Mouse (Mus musculus) CH12.LX (cell line): ENCODE results near the gene Bdkrb2. TPM values are rescaled to one million over a fixed set of nuclear protein-coding genes. Genes with fewer than 3 reads are reported as not detected.

Source experiments
- DNase-seq: peaks from one replicate; pipeline ENCODE4 v3.0.0-alpha.2; 2013; ENCODE audit errors: extremely low read depth
- H3K27ac ChIP-seq: 2 replicates; pipeline ENCODE4 v1.5.1; 2012; ENCODE audit warnings: low read depth, mild to moderate bottlenecking, control low read depth, moderate library complexity; ENCODE audit not compliant: insufficient read depth
- H3K27me3 ChIP-seq: replicated peaks from 2 replicates; pipeline ENCODE3; 2012; ENCODE audit warnings: inconsistent platforms
- H3K36me3 ChIP-seq, 2 experiments: replicated peaks in 1 of 2; 2 replicates each; pipeline versions ENCODE3 to v1.6.1; 2012; ENCODE audit warnings: inconsistent platforms in 1 of 2, low read length in 1 of 2, mild to moderate bottlenecking in 1 of 2, mixed read lengths in 1 of 2, moderate library complexity in 1 of 2; ENCODE audit not compliant: control insufficient read depth in 1 of 2, insufficient read depth in 1 of 2
- H3K4me1 ChIP-seq, 2 experiments: 2 replicates each; pipeline ENCODE4 v1.6.1; 2012; ENCODE audit warnings: inconsistent platforms in 1 of 2, moderate library complexity in 1 of 2; ENCODE audit not compliant: insufficient read depth in 2 of 2, control insufficient read depth in 1 of 2
- H3K4me2 ChIP-seq: 2 replicates; pipeline ENCODE4 v1.6.1; 2012; ENCODE audit warnings: low read depth, mild to moderate bottlenecking, control low read depth; ENCODE audit not compliant: poor library complexity, insufficient read depth, severe bottlenecking
- H3K4me3 ChIP-seq, 3 experiments: fragments of 150-350 bp in 1 of 3; sonication (generic) in 1 of 3; replicated peaks in 1 of 3; 2 replicates each; pipeline versions ENCODE3 to v1.5.1; 2011 to 2012; ENCODE audit warnings: low read depth in 2 of 3, low read length in 2 of 3, mild to moderate bottlenecking in 2 of 3, moderate library complexity in 2 of 3, control low read depth in 1 of 3, improper control_type of control experiment in 1 of 3, inconsistent platforms in 1 of 3, mixed read lengths in 1 of 3; ENCODE audit not compliant: poor library complexity in 1 of 3
- H3K79me2 ChIP-seq: replicated peaks from 2 replicates; pipeline ENCODE4 v1.6.1; 2012; ENCODE audit warnings: mild to moderate bottlenecking, moderate library complexity; ENCODE audit not compliant: control insufficient read depth, poor library complexity, insufficient read depth, severe bottlenecking; ENCODE audit errors: extremely low read depth
- H3K9ac ChIP-seq: 2 replicates; pipeline ENCODE4 v1.6.1; 2012; ENCODE audit warnings: low read depth, mild to moderate bottlenecking, control low read depth, moderate library complexity; ENCODE audit not compliant: insufficient read depth
- H3K9me3 ChIP-seq: replicated peaks from 2 replicates; pipeline ENCODE3; 2012; ENCODE audit warnings: low read length, inconsistent platforms, mixed read lengths
- BHLHE40 ChIP-seq: IDR thresholded peaks from 2 replicates; pipeline ENCODE4 v1.6.1; 2011; ENCODE audit warnings: mild to moderate bottlenecking, low read depth, low read length, improper control_type of control experiment
- CHD1 ChIP-seq: IDR thresholded peaks from 2 replicates; pipeline ENCODE4 v1.6.1; 2012; ENCODE audit warnings: low read depth, low read length, improper control_type of control experiment, inconsistent platforms
- CHD2 ChIP-seq: IDR thresholded peaks from 2 replicates; pipeline ENCODE4 v1.6.1; 2011; ENCODE audit warnings: low read length, improper control_type of control experiment
- E2F4 ChIP-seq: IDR thresholded peaks from 2 replicates; pipeline ENCODE4 v1.6.1; 2011; ENCODE audit warnings: low read depth, low read length, improper control_type of control experiment; ENCODE audit not compliant: insufficient replicate concordance
- EP300 ChIP-seq: IDR thresholded peaks from 2 replicates; pipeline ENCODE4 v1.6.1; 2011; ENCODE audit warnings: low read length, improper control_type of control experiment
- ETS1 ChIP-seq: conservative IDR thresholded peaks from 2 replicates; pipeline ENCODE4 v1.6.1; 2012; ENCODE audit warnings: low read depth, mild to moderate bottlenecking, inconsistent platforms, low read length, improper control_type of control experiment, moderate library complexity
- GABPA ChIP-seq: IDR thresholded peaks from 2 replicates; pipeline ENCODE4 v1.6.1; 2012; ENCODE audit warnings: low read depth, low read length, improper control_type of control experiment, inconsistent platforms; ENCODE audit not compliant: insufficient replicate concordance
- HCFC1 ChIP-seq: IDR thresholded peaks from 2 replicates; pipeline ENCODE4 v1.6.1; 2012; ENCODE audit warnings: low read depth, mild to moderate bottlenecking, inconsistent platforms, low read length, improper control_type of control experiment
- MXI1 ChIP-seq: IDR thresholded peaks from 2 replicates; pipeline ENCODE4 v1.6.1; 2011; ENCODE audit warnings: mild to moderate bottlenecking, low read depth, low read length, improper control_type of control experiment
- NRF1 ChIP-seq: IDR thresholded peaks from 2 replicates; pipeline ENCODE4 v1.6.1; 2014; ENCODE audit warnings: low read depth, mild to moderate bottlenecking, inconsistent platforms, low read length, improper control_type of control experiment, moderate library complexity
- POLR2A ChIP-seq: IDR thresholded peaks from 2 replicates; pipeline ENCODE4 v1.6.1; 2011; ENCODE audit warnings: low read depth, mild to moderate bottlenecking, improper control_type of control experiment, low read length
- RAD21 ChIP-seq: IDR thresholded peaks from 2 replicates; pipeline ENCODE4 v1.6.1; 2011; ENCODE audit warnings: low read depth, mild to moderate bottlenecking, low read length, improper control_type of control experiment, moderate library complexity
- RCOR1 ChIP-seq: conservative IDR thresholded peaks from 2 replicates; pipeline ENCODE4 v1.6.1; 2012; ENCODE audit warnings: low read depth, mild to moderate bottlenecking, inconsistent platforms, low read length, improper control_type of control experiment
- SIN3A ChIP-seq: IDR thresholded peaks from 2 replicates; pipeline ENCODE4 v1.6.1; 2012; ENCODE audit warnings: low read length, improper control_type of control experiment, inconsistent platforms
- SMC3 ChIP-seq: IDR thresholded peaks from 2 replicates; pipeline ENCODE4 v1.6.1; 2011; ENCODE audit warnings: low read depth, low read length, improper control_type of control experiment
- TBP ChIP-seq: conservative IDR thresholded peaks from 2 replicates; pipeline ENCODE4 v1.6.1; 2011; ENCODE audit warnings: low read depth, low read length, improper control_type of control experiment
- TCF12 ChIP-seq: IDR thresholded peaks from 2 replicates; pipeline ENCODE4 v1.6.1; 2014; ENCODE audit warnings: low read depth, mild to moderate bottlenecking, inconsistent platforms, low read length, improper control_type of control experiment
- UBTF ChIP-seq: IDR thresholded peaks from 2 replicates; pipeline ENCODE4 v1.6.1; 2012; ENCODE audit warnings: low read depth, mild to moderate bottlenecking, inconsistent platforms, low read length, improper control_type of control experiment, moderate library complexity
- USF1 ChIP-seq: IDR thresholded peaks from 2 replicates; pipeline ENCODE4 v1.6.1; 2014; ENCODE audit warnings: low read depth, mild to moderate bottlenecking, inconsistent platforms, low read length, improper control_type of control experiment
- ZC3H11A ChIP-seq: IDR thresholded peaks from 2 replicates; pipeline ENCODE4 v1.6.1; 2012; ENCODE audit warnings: low read depth, mild to moderate bottlenecking, inconsistent platforms, low read length, improper control_type of control experiment
- ZKSCAN1 ChIP-seq: IDR thresholded peaks from 2 replicates; pipeline ENCODE4 v1.6.1; 2012; ENCODE audit warnings: low read depth, inconsistent platforms, low read length, improper control_type of control experiment, borderline replicate concordance
- ZNF384 ChIP-seq: IDR thresholded peaks from 2 replicates; pipeline ENCODE4 v1.6.1; 2012; ENCODE audit warnings: low read depth, low read length, improper control_type of control experiment, inconsistent platforms
- dilution Hi-C: fragments of 300-500 bp; cut with MboI; formaldehyde crosslinking; loops from 2 replicates; pipeline ENCODE4 v1.14.3; 2020; ENCODE audit warnings: low sequenced_read_pairs; ENCODE audit not compliant: extremely low pct_unique_long_range_greater_than_20kb, extremely low pct_ligation_motif_present
- in situ Hi-C: fragments of 300-500 bp; cut with MboI; formaldehyde crosslinking; loops from 3 replicates; pipeline ENCODE4 v1.14.3; 2019; ENCODE audit warnings: low sequenced_read_pairs, low pct_ligation_motif_present, low pct_unique_long_range_greater_than_20kb, mixed read lengths
- polyA plus RNA-seq: library from polyadenylated mRNA; unstranded; fragments of >175 nt; gene quantifications from 2 replicates; pipeline ENCODE4 v1.2.1, GENCODE M21; 2012; ENCODE audit warnings: low read depth; ENCODE audit not compliant: insufficient read length
- total RNA-seq, 2 experiments: library from RNA; depleted of rRNA; stranded (reverse); fragments of 300-350 nt in 1 of 2; fragments of >200 nt in 1 of 2; gene quantifications; 2 replicates each; pipeline ENCODE4 v1.2.3; 2012 to 2014

Bdkrb2 gene
- total and polyA plus RNA-seq, 3 experiments: 0.06 TPM; not detected in 2

GRCm38 (mm10) chr12:105603904-105604303, 40.9 kb downstream of the Bdkrb2 start:
- dilution Hi-C loops (no loop called here), in situ Hi-C loops (no loop called here)
- Histone ChIP-seq H3K4me2 (no peak overlapping the region), H3K4me1 (peaks cover 0 to 37% of the 10 kb centered on the region in 2 experiments; a peak in 2 of 4 replicates), H3K9me3 (no peaks in the 10 kb centered on the region), H3K4me3 (no peak overlapping the region), H3K27me3 (no peaks in the 10 kb centered on the region), H3K9ac (no peak overlapping the region), H3K27ac (no peak overlapping the region), H3K36me3 (peaks cover 0 to 38% of the 10 kb centered on the region in 2 experiments), H3K79me2 (no peaks in the 10 kb centered on the region)
- no peak for TF ChIP-seq RCOR1
- no peak for TF ChIP-seq BHLHE40
- TF ChIP-seq TCF12: no peak
- no peak for TF ChIP-seq CHD1
- no peak for TF ChIP-seq ZC3H11A
- TF ChIP-seq CHD2: no peak
- no peak for TF ChIP-seq POLR2A
- no peak for TF ChIP-seq ETS1
- no peak for TF ChIP-seq UBTF
- TF ChIP-seq E2F4: no peak
- no peak for TF ChIP-seq GABPA
- no peak for TF ChIP-seq NRF1
- DNase-seq: no peak

- H3K4me2 ChIP-seq: no peak overlapping the region
- H3K27me3 ChIP-seq: no peaks in the 10 kb centered on the region
- H3K79me2 ChIP-seq: no peaks in the 10 kb centered on the region
- H3K4me1 ChIP-seq: peaks cover 0 to 24% of the 10 kb centered on the region in 2 experiments; a peak in 2 of 4 replicates
- DNase-seq: no peak
- H3K9ac ChIP-seq: no peak overlapping the region
- dilution Hi-C loops (no loop called here), in situ Hi-C loops (no loop called here)
- no peak overlapping the region for H3K27ac ChIP-seq
- TF ChIP-seq RAD21: no peak
- no peak for TF ChIP-seq CHD2
- no peak for TF ChIP-seq E2F4
- TF ChIP-seq SMC3: no peak
- no peak for TF ChIP-seq ZKSCAN1
- no peak for TF ChIP-seq UBTF
- TF ChIP-seq MXI1: no peak
- TF ChIP-seq HCFC1: no peak
- TF ChIP-seq USF1: no peak
- no peak for TF ChIP-seq RCOR1
- no peak for TF ChIP-seq BHLHE40
- no peak for TF ChIP-seq EP300
- no peak for TF ChIP-seq TBP
- no peak for TF ChIP-seq SIN3A
- no peak for TF ChIP-seq ZNF384
- no peaks in the 10 kb centered on the region for H3K9me3 ChIP-seq
- no peak overlapping the region for H3K4me3 ChIP-seq
- peaks cover 0 to 50% of the 10 kb centered on the region in 2 experiments for H3K36me3 ChIP-seq
Measured at GRCm38 (mm10) chr12:105605212-105605611, 42.2 kb downstream of the Bdkrb2 start.
